Mouse (Mus musculus) lung, embryonic 16.5 days (tissue): ENCODE measurements at regions not wholly inside any gene's neighbourhood (a gene's known extent, or its start where the extent isn't known, plus 50 kb on each side); places are given as distances from the start of the nearest gene placed in this dataset.
A peak's percentile ranks its signal among the peaks of the same experiment; 100 is the strongest.
"Not testable (repeated sequence)": the region's sequence is repeated elsewhere in the genome, so short reads cannot be mapped to it uniquely, and the experiment has no call there.

ENCODE experiments used
- ATAC-seq: fragments of 200-750 bp; cut with Nextera tagmentation; 2 replicates; pipeline ENCODE4 v1.8.0; 2017; ENCODE audit warnings: low read depth, mild to moderate bottlenecking, moderate library complexity
- H3K27ac ChIP-seq: fragments of 300-500 bp; sonication (generic); 2 replicates; pipeline ENCODE4 v1.5.1; 2014; ENCODE audit warnings: mild to moderate bottlenecking, control low read depth, low read length
- H3K27me3 ChIP-seq: fragments of 300-500 bp; sonication (generic); 2 replicates; pipeline ENCODE4 v1.6.1; 2014; ENCODE audit warnings: low read depth, low read length, mixed read lengths; ENCODE audit not compliant: control insufficient read depth, insufficient read depth
- H3K36me3 ChIP-seq: fragments of 300-500 bp; sonication (generic); 2 replicates; pipeline ENCODE4 v1.6.1; 2014; ENCODE audit warnings: low read length; ENCODE audit not compliant: control insufficient read depth, insufficient read depth
- H3K4me1 ChIP-seq: fragments of 300-500 bp; sonication (generic); replicated peaks from 2 replicates; pipeline ENCODE4 v1.6.1; 2014; ENCODE audit warnings: low read length, mixed read lengths; ENCODE audit not compliant: control insufficient read depth, insufficient read depth
- H3K4me2 ChIP-seq: fragments of 300-500 bp; sonication (generic); 2 replicates; pipeline ENCODE4 v1.6.1; 2014; ENCODE audit warnings: low read depth, low read length, control low read depth
- H3K4me3 ChIP-seq: fragments of 300-500 bp; sonication (generic); 2 replicates; pipeline ENCODE4 v1.5.1; 2014; ENCODE audit warnings: mild to moderate bottlenecking, low read length, control low read depth
- H3K9ac ChIP-seq: fragments of 300-500 bp; sonication (generic); 2 replicates; pipeline ENCODE4 v1.6.1; 2014; ENCODE audit warnings: low read length, control low read depth
- H3K9me3 ChIP-seq: fragments of 300-500 bp; sonication (generic); 2 replicates; pipeline ENCODE4 v1.6.1; 2016; ENCODE audit warnings: low read length; ENCODE audit not compliant: control insufficient read depth
- WGBS: fragments of 180-500 bp; shearing (Covaris S2); extraction: QIAGEN DNeasy Blood & Tissue Kit; methylation state at CpG from one replicate; pipeline ENCODE4 v1.1.7; 2014; 5-methylcytosine and 5-hydroxymethylcytosine counted together

DNA sequence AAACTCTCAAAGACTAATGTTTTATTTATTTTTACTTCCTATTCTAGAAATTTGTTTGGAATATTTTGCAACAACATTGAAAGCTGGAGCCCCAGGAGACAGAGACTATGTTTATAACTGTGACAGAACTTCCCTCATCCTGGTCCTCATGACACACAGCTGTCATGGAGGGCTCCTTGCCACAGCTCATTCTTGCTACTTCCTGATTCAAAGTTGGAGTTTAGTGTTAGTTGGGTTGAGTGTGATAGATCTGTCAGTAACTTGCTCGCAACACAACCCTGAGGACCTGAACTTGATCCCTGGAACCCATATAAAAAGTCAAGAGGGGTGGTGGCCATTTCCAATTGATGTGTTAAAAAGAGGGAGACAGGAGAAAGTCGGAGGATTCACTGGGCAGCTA is 328.3 kb upstream of the Nox3 start:
- Histone ChIP-seq H3K4me2 (no peak overlapping the region), H3K9ac (no peak overlapping the region), H3K27me3 (no peaks in the 10 kb centered on the region), H3K27ac (no peak overlapping the region), H3K4me1 (no peaks in the 10 kb centered on the region), H3K4me3 (no peak overlapping the region), H3K36me3 (no peaks in the 10 kb centered on the region), H3K9me3 (no peaks in the 10 kb centered on the region)
- ATAC-seq = peak; percentile 66; the same call in 1 of the 2 replicates
- 42% methylated on average over 2 of the region's 2 CpGs for WGBS

- Histone ChIP-seq H3K9ac (no peak overlapping the region), H3K27me3 (no peaks in the 10 kb centered on the region), H3K9me3 (no peaks in the 10 kb centered on the region), H3K27ac (no peak overlapping the region), H3K4me2 (no peak overlapping the region), H3K4me1 (no peaks in the 10 kb centered on the region), H3K36me3 (no peaks in the 10 kb centered on the region), H3K4me3 (no peak overlapping the region)
- 67% methylated on average over 9 of the region's 9 CpGs for WGBS
- no peak for ATAC-seq
Observed at GRCm38 (mm10) chr17:4029202-4029601, 333.1 kb upstream of the Nox3 start.

- Histone ChIP-seq H3K4me1 (peaks cover 7% of the 10 kb centered on the region), H3K9me3 (no peaks in the 10 kb centered on the region), H3K27ac (peak overlapping the region; percentile 42; the same call in 1 of the 2 replicates), H3K36me3 (no peaks in the 10 kb centered on the region), H3K4me3 (no peak overlapping the region), H3K9ac (no peak overlapping the region), H3K27me3 (no peaks in the 10 kb centered on the region), H3K4me2 (no peak overlapping the region)
- ATAC-seq = peak; percentile 67; the same call in 1 of the 2 replicates
- 34% methylated on average over 3 of the region's 3 CpGs for WGBS
Observed at GRCm38 (mm10) chr17:4034816-4035360, 338.8 kb upstream of the Nox3 start.

- Histone ChIP-seq H3K4me2 (no peak overlapping the region), H3K4me3 (no peak overlapping the region), H3K4me1 (0 out of 2 replicates have a peak, but pooled peaks cover 2% of the 10 kb centered on the region), H3K9me3 (no peaks in the 10 kb centered on the region), H3K9ac (no peak overlapping the region), H3K27me3 (no peaks in the 10 kb centered on the region), H3K36me3 (no peaks in the 10 kb centered on the region), H3K27ac (no peak overlapping the region)
- WGBS = 29% methylated on average over 5 of the region's 5 CpGs
- ATAC-seq = peak; percentile 75
Observed at GRCm38 (mm10) chr17:4040104-4040664, 344.1 kb upstream of the Nox3 start.

GRCm38 (mm10) chr17:4060186-4060585 is 364.1 kb upstream of the Nox3 start:
- not testable (repeated sequence) for H3K36me3 ChIP-seq, H3K4me3 ChIP-seq, H3K27ac ChIP-seq, H3K4me1 ChIP-seq, H3K27me3 ChIP-seq, H3K9me3 ChIP-seq, H3K4me2 ChIP-seq, H3K9ac ChIP-seq, ATAC-seq

DNA sequence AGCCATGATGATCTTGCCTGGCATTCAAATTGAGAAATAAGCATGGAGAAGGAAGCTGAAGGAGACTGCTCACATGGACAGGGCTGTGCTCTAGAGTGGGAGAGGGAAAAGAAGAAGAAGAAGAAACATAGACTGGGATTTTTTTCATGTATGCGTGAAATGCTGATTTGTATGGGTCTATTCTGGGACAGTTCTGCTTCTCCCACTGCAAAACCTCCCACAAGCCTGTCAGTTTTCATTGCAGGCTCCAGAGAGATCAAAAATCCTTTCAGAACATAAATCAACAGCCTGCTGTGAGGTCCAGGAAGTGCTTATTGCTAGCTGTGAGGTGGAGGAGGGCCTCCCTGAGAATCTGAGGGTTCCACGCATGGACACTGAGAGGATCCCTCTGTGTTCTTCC is 377.3 kb upstream of the Nox3 start:
- H3K4me2 ChIP-seq = no peak overlapping the region
- H3K27me3 ChIP-seq = no peaks in the 10 kb centered on the region
- no peak overlapping the region for H3K27ac ChIP-seq
- 47% methylated on average over 2 of the region's 2 CpGs for WGBS
- no peak overlapping the region for H3K9ac ChIP-seq
- no peaks in the 10 kb centered on the region for H3K36me3 ChIP-seq
- H3K4me1 ChIP-seq = no peaks in the 10 kb centered on the region
- H3K9me3 ChIP-seq = no peaks in the 10 kb centered on the region
- no peak for ATAC-seq
- H3K4me3 ChIP-seq = no peak overlapping the region

- WGBS = 69% methylated on average over 2 of the region's 2 CpGs
- no peak overlapping the region for H3K27ac ChIP-seq
- no peak for ATAC-seq
- H3K9ac ChIP-seq = no peak overlapping the region
- H3K36me3 ChIP-seq = no peaks in the 10 kb centered on the region
- no peaks in the 10 kb centered on the region for H3K9me3 ChIP-seq
- H3K4me2 ChIP-seq = no peak overlapping the region
- H3K4me3 ChIP-seq = no peak overlapping the region
- no peaks in the 10 kb centered on the region for H3K4me1 ChIP-seq
- H3K27me3 ChIP-seq = no peaks in the 10 kb centered on the region
Observed at GRCm38 (mm10) chr17:4080564-4080963, 384.5 kb upstream of the Nox3 start.

- no peak for ATAC-seq
- WGBS = 73% methylated on average over 1 of the region's 1 CpGs
Observed at GRCm38 (mm10) chr17:4094621-4095020, 398.6 kb upstream of the Nox3 start.

DNA sequence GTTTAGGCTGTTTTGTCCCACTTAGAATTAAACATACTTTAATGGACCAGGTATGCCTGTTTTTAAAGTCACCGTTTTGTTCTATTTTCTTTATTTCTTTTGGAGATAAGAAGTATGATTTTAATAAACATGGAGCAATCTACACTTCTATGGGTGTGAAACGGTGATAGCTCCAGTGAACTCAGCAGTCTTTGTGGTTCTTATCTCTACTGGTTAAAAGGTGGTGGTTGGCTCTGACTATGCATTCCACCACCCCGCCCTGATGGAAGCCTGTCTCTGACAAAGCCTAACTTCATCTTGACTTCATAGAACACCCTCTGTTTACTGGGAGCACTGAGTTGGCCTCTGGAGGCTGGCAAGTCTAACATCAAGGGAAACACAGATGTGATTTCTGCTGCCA is 407.3 kb upstream of the Nox3 start:
- H3K4me2 ChIP-seq = no peak overlapping the region
- no peak overlapping the region for H3K9ac ChIP-seq
- H3K9me3 ChIP-seq = no peaks in the 10 kb centered on the region
- no peak overlapping the region for H3K27ac ChIP-seq
- no peaks in the 10 kb centered on the region for H3K27me3 ChIP-seq
- H3K4me3 ChIP-seq = no peak overlapping the region
- no peak for ATAC-seq
- 81% methylated on average over 3 of the region's 3 CpGs for WGBS
- no peaks in the 10 kb centered on the region for H3K4me1 ChIP-seq
- no peaks in the 10 kb centered on the region for H3K36me3 ChIP-seq

More at GRCm38 (mm10) chr17:4094621-4095020, 398.6 kb upstream of the Nox3 start:
- Histone ChIP-seq H3K27me3 (no peaks in the 10 kb centered on the region), H3K4me2 (no peak overlapping the region), H3K36me3 (no peaks in the 10 kb centered on the region), H3K9me3 (no peaks in the 10 kb centered on the region), H3K4me1 (no peaks in the 10 kb centered on the region), H3K27ac (no peak overlapping the region), H3K9ac (no peak overlapping the region), H3K4me3 (no peak overlapping the region)

DNA sequence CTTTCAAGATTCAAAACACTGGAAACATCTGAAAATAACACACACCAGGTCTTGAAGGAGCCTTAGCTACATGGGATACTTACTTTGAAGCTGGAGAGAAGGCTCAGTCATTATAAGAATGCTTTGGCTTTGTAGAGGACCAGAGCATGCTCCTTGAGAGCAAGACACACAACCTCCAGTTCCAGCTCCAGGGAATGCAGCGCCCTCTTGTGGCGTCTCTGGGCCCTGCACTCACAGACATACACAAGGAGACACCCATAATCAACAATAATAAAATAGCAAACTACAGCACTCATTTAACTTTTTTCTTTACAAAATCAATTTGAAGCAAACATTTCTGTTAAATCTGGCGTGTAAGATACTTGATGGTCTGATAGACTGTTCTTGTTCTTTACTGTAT is 413.2 kb upstream of the Nox3 start:
- H3K27ac ChIP-seq = no peak overlapping the region
- 49% methylated on average over 3 of the region's 3 CpGs for WGBS

More for the DNA sequence above, 413.2 kb upstream of the Nox3 start:
- H3K9ac ChIP-seq = no peak overlapping the region
- ATAC-seq = no peak
- no peaks in the 10 kb centered on the region for H3K4me1 ChIP-seq
- H3K4me3 ChIP-seq = no peak overlapping the region
- no peaks in the 10 kb centered on the region for H3K9me3 ChIP-seq
- no peaks in the 10 kb centered on the region for H3K36me3 ChIP-seq
- no peak overlapping the region for H3K4me2 ChIP-seq
- H3K27me3 ChIP-seq = no peaks in the 10 kb centered on the region
